In the genomic region with DNA sequence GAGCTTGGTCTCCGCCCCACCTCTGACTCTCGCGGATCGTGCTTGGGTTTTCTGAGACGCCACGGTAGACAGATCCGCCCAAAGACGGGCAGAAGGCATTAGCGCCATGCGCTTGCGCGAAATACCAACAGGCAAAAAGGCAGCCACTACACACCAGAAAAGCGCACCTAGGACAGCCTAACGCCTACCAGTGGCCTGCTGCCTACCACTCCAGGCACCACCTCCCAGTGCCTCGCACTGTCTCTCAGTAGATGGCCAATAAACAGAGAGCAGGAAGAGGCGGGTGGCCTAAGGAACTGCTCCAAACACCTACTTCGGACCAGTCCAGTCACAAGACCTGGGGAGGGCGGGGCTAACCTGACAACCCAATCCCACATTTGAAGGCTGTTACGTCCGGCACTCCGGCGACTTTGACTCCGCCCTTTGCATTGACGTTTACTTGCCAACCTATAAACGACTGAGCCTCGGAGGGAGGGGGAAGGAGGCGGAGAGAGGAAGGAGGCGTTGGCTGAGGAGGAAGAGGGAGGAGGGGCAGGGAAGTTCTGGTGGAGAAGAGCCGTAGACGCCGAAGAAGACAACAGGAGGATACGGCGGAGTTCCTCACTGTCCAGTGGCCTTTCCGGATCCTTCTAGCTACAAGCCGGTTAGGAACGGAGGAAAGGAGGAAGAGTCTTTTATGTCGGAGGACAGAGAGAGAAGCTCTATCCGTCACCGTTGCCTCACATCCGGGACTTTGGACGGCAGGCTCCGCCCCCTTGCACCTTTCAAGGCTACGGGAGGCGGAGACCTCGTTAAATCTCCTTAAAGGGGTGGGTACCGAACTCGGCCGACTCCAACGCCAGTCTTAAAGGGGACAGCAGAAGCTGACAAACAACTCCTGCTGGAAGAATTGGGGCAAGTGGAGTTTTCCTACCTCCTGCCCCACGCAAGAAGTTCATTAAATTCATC, we compare ENCODE assay signal across 8 mouse cellular contexts. TPM values are rescaled to one million over a fixed set of nuclear protein-coding genes. Genes with fewer than 3 reads are reported as not detected.
A peak's percentile ranks its signal among the peaks of the same experiment; 100 is the strongest.
DNase-seq lines count a peak whose midpoint lies in the region; ATAC-seq and TF ChIP-seq lines count a peak whose summit lies in the region.

No protein-coding gene starts in this region.

- peak overlapping the region; percentile 91 for H3K27ac ChIP-seq in bone marrow, adult 2 months (ENCODE audit: control insufficient read depth, insufficient read depth, low read depth, low read length, poor library complexity)
- peak overlapping the region; percentile 99 for H3K27ac ChIP-seq in embryonic facial prominence, embryonic 15.5 days (replicated peaks)
- H3K27ac ChIP-seq in limb, embryonic 14.5 days (replicated peaks; ENCODE audit: low read depth, low read length): peak overlapping the region; percentile 85
- H3K27ac ChIP-seq in midbrain, postnatal 0 days (ENCODE audit: low read depth, low read length): peak overlapping the region; percentile 84

- H3K4me3 ChIP-seq in bone marrow, adult 2 months (replicated peaks; ENCODE audit: control insufficient read depth, low read depth, low read length): peak overlapping the region; percentile 66
- H3K4me3 ChIP-seq in embryonic facial prominence, embryonic 15.5 days (replicated peaks): peak overlapping the region; percentile 99
- H3K4me3 ChIP-seq in limb, embryonic 14.5 days (replicated peaks; ENCODE audit: low read length): peak overlapping the region; percentile 89
- peak overlapping the region; percentile 86 for H3K4me3 ChIP-seq in midbrain, postnatal 0 days (ENCODE audit: low read depth, low read length)

- TF ChIP-seq POLR2A in bone marrow, adult 2 months (IDR thresholded peaks at IDR 0.05; ENCODE audit: borderline replicate concordance, control insufficient read depth, low read depth, low read length): peak; percentile 87
- peak; percentile 68; the same call in 1 of the 2 replicates for TF ChIP-seq POLR2A in limb, embryonic 14.5 days (IDR thresholded peaks at IDR 0.05; ENCODE audit: borderline replicate concordance, extremely low read depth, insufficient read depth, insufficient read length)

- H3K36me3 ChIP-seq in embryonic facial prominence, embryonic 15.5 days: peaks cover 50% of the 10 kb centered on the region
- H3K36me3 ChIP-seq in limb, embryonic 14.5 days (ENCODE audit: control insufficient read depth, insufficient read depth, low read length): peaks cover 53% of the 10 kb centered on the region
- peaks cover 41% of the 10 kb centered on the region for H3K36me3 ChIP-seq in midbrain, postnatal 0 days (ENCODE audit: insufficient read depth, low read length)

- DNase-seq in 416B (ENCODE audit: low read depth): peak; percentile 100
- peak; percentile 100 for DNase-seq in heart, adult 8-10 months (ENCODE audit: low spot score)
- DNase-seq in kidney, adult 9 months: peak; percentile 100
- DNase-seq in limb, embryonic 14.5 days (ENCODE audit: low spot score): peak; percentile 100
- DNase-seq in midbrain, postnatal 0 days (ENCODE audit: low spot score): peak; percentile 100
- DNase-seq in spleen, postnatal 14 days (ENCODE audit: low spot score in 2 of 2): peak; percentile 97 to 98

- under 1% methylated on average over 50 of the region's 50 CpGs for WGBS in bone marrow, adult 2 months
- WGBS in embryonic facial prominence, embryonic 15.5 days: under 1% methylated on average over 50 of the region's 50 CpGs
- WGBS in limb, embryonic 14.5 days: 2% methylated on average over 50 of the region's 50 CpGs
- WGBS in midbrain, postnatal 0 days: under 1% methylated on average over 50 of the region's 50 CpGs

- no peaks in the 10 kb centered on the region; the same call in 1 of the 2 replicates for H3K4me1 ChIP-seq in bone marrow, adult 2 months (ENCODE audit: control insufficient read depth, insufficient read depth, low read length)
- peaks cover 32% of the 10 kb centered on the region for H3K4me1 ChIP-seq in embryonic facial prominence, embryonic 15.5 days
- peaks cover 14% of the 10 kb centered on the region for H3K4me1 ChIP-seq in limb, embryonic 14.5 days (ENCODE audit: control insufficient read depth, insufficient read depth, low read length)
- H3K4me1 ChIP-seq in midbrain, postnatal 0 days (ENCODE audit: insufficient read depth, low read length): peaks cover 9% of the 10 kb centered on the region; the same call in 1 of the 2 replicates

- no peaks in the 10 kb centered on the region for H3K27me3 ChIP-seq in embryonic facial prominence, embryonic 15.5 days
- H3K27me3 ChIP-seq in limb, embryonic 14.5 days (ENCODE audit: control insufficient read depth, insufficient read depth, low read length): no peaks in the 10 kb centered on the region
- no peaks in the 10 kb centered on the region for H3K27me3 ChIP-seq in midbrain, postnatal 0 days (ENCODE audit: insufficient read depth, low read length)

- H3K9me3 ChIP-seq in embryonic facial prominence, embryonic 15.5 days (replicated peaks): no peaks in the 10 kb centered on the region
- H3K9me3 ChIP-seq in limb, embryonic 14.5 days (ENCODE audit: control insufficient read depth, low read length): no peaks in the 10 kb centered on the region
- no peaks in the 10 kb centered on the region for H3K9me3 ChIP-seq in midbrain, postnatal 0 days (ENCODE audit: low read length)

- 0 out of 2 replicates have a peak, but pooled peaks have one; percentile 1 for TF ChIP-seq CTCF in bone marrow, adult 2 months (IDR thresholded peaks at IDR 0.05; ENCODE audit: control insufficient read depth, insufficient read depth, low read length)
- peak; percentile 53 for TF ChIP-seq CTCF in midbrain, postnatal 0 days (IDR thresholded peaks at IDR 0.05)

- peak; percentile 92 for ATAC-seq in embryonic facial prominence, embryonic 15.5 days (ENCODE audit: insufficient number of reproducible peaks, low FRiP score, low TSS enrichment, low read depth)
- peak; percentile 91 for ATAC-seq in limb, embryonic 14.5 days (ENCODE audit: low FRiP score, low read depth)
- ATAC-seq in midbrain, postnatal 0 days (ENCODE audit: low FRiP score): peak; percentile 93

- H3K9ac ChIP-seq in embryonic facial prominence, embryonic 15.5 days: peak overlapping the region; percentile 96
- peak overlapping the region; percentile 92 for H3K9ac ChIP-seq in limb, embryonic 14.5 days (ENCODE audit: low read depth, low read length, severe bottlenecking)
- peak overlapping the region; percentile 98 for H3K9ac ChIP-seq in midbrain, postnatal 0 days (replicated peaks; ENCODE audit: low read length, poor library complexity, severe bottlenecking)

- peak overlapping the region; percentile 77 for H3K4me2 ChIP-seq in embryonic facial prominence, embryonic 15.5 days (replicated peaks)
- peak overlapping the region; percentile 86 for H3K4me2 ChIP-seq in limb, embryonic 14.5 days (replicated peaks; ENCODE audit: low read depth, low read length, severe bottlenecking)
- H3K4me2 ChIP-seq in midbrain, postnatal 0 days (ENCODE audit: low read depth, low read length, poor library complexity, severe bottlenecking): peak overlapping the region; percentile 98

RNA-seq across cellular contexts. Expression of a gene that starts 1.0 kb away (rescaled TPM):
- 44.9 and 98.7 TPM in 2 replicates for polyA plus RNA-seq in bone marrow, adult 2 months (2011; ENCODE audit: insufficient read depth, insufficient read length, low replicate concordance, missing spikeins)
- polyA plus RNA-seq in embryonic facial prominence, embryonic 15.5 days (2015; fragmentation: Nextera tagmentation; extraction: Ambion mirVana): 17.1 and 17.3 TPM in 2 replicates
- 10 to 100 TPM; 27.5 to 36.1 (median 30.5) TPM for total RNA-seq in heart, adult 8-10 months (2022)
- 49.8 and 57.2 TPM in 2 replicates for polyA plus RNA-seq in limb, embryonic 14.5 days (2012; rRNA removed)
- polyA plus RNA-seq in limb, embryonic 14.5 days (2014; fragmentation: Nextera tagmentation; extraction: Ambion mirVana): 17.3 and 21.1 TPM in 2 replicates
- 41.0 and 44.8 TPM in 2 replicates for total RNA-seq in midbrain, postnatal 0 days (2014; rRNA removed)
- polyA plus RNA-seq in midbrain, postnatal 0 days (2015; fragmentation: Nextera tagmentation; extraction: Ambion mirVana): 9.6 and 11.8 TPM in 2 replicates

RNA-seq across cellular contexts. Expression of a gene that starts 18.6 kb away (rescaled TPM):
- 70.4 and 119 TPM in 2 replicates for polyA plus RNA-seq in bone marrow, adult 2 months (2011; ENCODE audit: insufficient read depth, insufficient read length, low replicate concordance, missing spikeins)
- 46.3 and 55.9 TPM in 2 replicates for polyA plus RNA-seq in embryonic facial prominence, embryonic 15.5 days (2015; fragmentation: Nextera tagmentation; extraction: Ambion mirVana)
- total RNA-seq in heart, adult 8-10 months (2022): 10 to 100 TPM; 25.6 to 27.9 (median 27.3) TPM
- polyA plus RNA-seq in limb, embryonic 14.5 days (2012; rRNA removed): 65.8 and 86.0 TPM in 2 replicates
- 43.7 and 49.7 TPM in 2 replicates for polyA plus RNA-seq in limb, embryonic 14.5 days (2014; fragmentation: Nextera tagmentation; extraction: Ambion mirVana)
- 36.2 and 38.7 TPM in 2 replicates for total RNA-seq in midbrain, postnatal 0 days (2014; rRNA removed)
- 28.2 and 28.3 TPM in 2 replicates for polyA plus RNA-seq in midbrain, postnatal 0 days (2015; fragmentation: Nextera tagmentation; extraction: Ambion mirVana)

RNA-seq across cellular contexts. Expression of a gene that starts 29.0 kb away (rescaled TPM):
- polyA plus RNA-seq in bone marrow, adult 2 months (2011; ENCODE audit: insufficient read depth, insufficient read length, low replicate concordance, missing spikeins): 2.0 and 3.1 TPM in 2 replicates
- 8.0 and 8.8 TPM in 2 replicates for polyA plus RNA-seq in embryonic facial prominence, embryonic 15.5 days (2015; fragmentation: Nextera tagmentation; extraction: Ambion mirVana)
- 1 to 10 TPM; 1.2 to 2.1 (median 1.4) TPM for total RNA-seq in heart, adult 8-10 months (2022)
- 10.2 and 14.7 TPM in 2 replicates for polyA plus RNA-seq in limb, embryonic 14.5 days (2012; rRNA removed)
- 7.7 and 10.5 TPM in 2 replicates for polyA plus RNA-seq in limb, embryonic 14.5 days (2014; fragmentation: Nextera tagmentation; extraction: Ambion mirVana)
- total RNA-seq in midbrain, postnatal 0 days (2014; rRNA removed): 7.7 and 11.0 TPM in 2 replicates
- 7.3 and 8.0 TPM in 2 replicates for polyA plus RNA-seq in midbrain, postnatal 0 days (2015; fragmentation: Nextera tagmentation; extraction: Ambion mirVana)

RNA-seq across cellular contexts. Expression of a gene that starts 33.8 kb away (rescaled TPM):
- polyA plus RNA-seq in bone marrow, adult 2 months (2011; ENCODE audit: insufficient read depth, insufficient read length, low replicate concordance, missing spikeins): 44.3 and 98.5 TPM in 2 replicates
- polyA plus RNA-seq in embryonic facial prominence, embryonic 15.5 days (2015; fragmentation: Nextera tagmentation; extraction: Ambion mirVana): 48.6 and 52.4 TPM in 2 replicates
- total RNA-seq in heart, adult 8-10 months (2022): 10 to 100 TPM; 51.8 to 60.5 (median 55.2) TPM
- 21.4 and 37.2 TPM in 2 replicates for polyA plus RNA-seq in limb, embryonic 14.5 days (2012; rRNA removed)
- 44.1 and 54.8 TPM in 2 replicates for polyA plus RNA-seq in limb, embryonic 14.5 days (2014; fragmentation: Nextera tagmentation; extraction: Ambion mirVana)
- 31.7 and 50.8 TPM in 2 replicates for total RNA-seq in midbrain, postnatal 0 days (2014; rRNA removed)
- polyA plus RNA-seq in midbrain, postnatal 0 days (2015; fragmentation: Nextera tagmentation; extraction: Ambion mirVana): 25.9 and 30.4 TPM in 2 replicates

RNA-seq across cellular contexts. Expression of a gene that starts 41.4 kb away (rescaled TPM):
- 5.3 and 7.8 TPM in 2 replicates for polyA plus RNA-seq in bone marrow, adult 2 months (2011; ENCODE audit: insufficient read depth, insufficient read length, low replicate concordance, missing spikeins)
- 14.6 and 14.7 TPM in 2 replicates for polyA plus RNA-seq in embryonic facial prominence, embryonic 15.5 days (2015; fragmentation: Nextera tagmentation; extraction: Ambion mirVana)
- total RNA-seq in heart, adult 8-10 months (2022): 10 to 100 TPM in 2 of 4 experiments, 1 to 10 TPM in 2; 8.8 to 10.9 (median 10.2) TPM
- 17.4 and 19.6 TPM in 2 replicates for polyA plus RNA-seq in limb, embryonic 14.5 days (2012; rRNA removed)
- polyA plus RNA-seq in limb, embryonic 14.5 days (2014; fragmentation: Nextera tagmentation; extraction: Ambion mirVana): 15.0 and 17.0 TPM in 2 replicates
- 19.6 and 32.1 TPM in 2 replicates for total RNA-seq in midbrain, postnatal 0 days (2014; rRNA removed)
- 9.0 and 11.4 TPM in 2 replicates for polyA plus RNA-seq in midbrain, postnatal 0 days (2015; fragmentation: Nextera tagmentation; extraction: Ambion mirVana)

Comparison
In these comparisons a context has a peak if more than half of its experiments do, and no peak if none do; other contexts are left out.
1. Peak in every context shown above with its lines: DNase-seq, ATAC-seq, H3K4me3 ChIP-seq and H3K27ac ChIP-seq.